Mouse (Mus musculus): ENCODE results near the gene Map3k15. TPM values are rescaled to one million over a fixed set of nuclear protein-coding genes. Genes with fewer than 3 reads are reported as not detected.
A peak's percentile ranks its signal among the peaks of the same experiment; 100 is the strongest.

Map3k15 gene
- polyA plus RNA-seq (2012; ENCODE audit: insufficient read depth, low replicate concordance) = 0.12 TPM in 1 of 2 replicates, not detected in the other

GRCm38 (mm10) chrX:159988002-159988960 lies at the start of gene Map3k15:
Gene Map3k15, plus strand, starts transcription at chrX:159988433.
- TF ChIP-seq FLI1 (IDR thresholded peaks at IDR 0.05; ENCODE audit: low read length) (no peak), GATA1 (IDR thresholded peaks at IDR 0.05; ENCODE audit: borderline replicate concordance, low read length) (no peak)
- H3K4me1 ChIP-seq = no peaks in the 10 kb centered on the region
- H3K4me3 ChIP-seq (replicated peaks) = peak within 1 kb of the TSS; percentile 88
- H3K27me3 ChIP-seq (replicated peaks) = peaks cover 44% of the 10 kb centered on the region
- no peaks in the 10 kb centered on the region for H3K9me3 ChIP-seq
- no peaks in the 10 kb centered on the region for H3K36me3 ChIP-seq (replicated peaks; ENCODE audit: low read length)

GRCm38 (mm10) chrX:159942569-159942968 lies 45.7 kb upstream of the Map3k15 start:
- H3K4me1 ChIP-seq = peaks cover 9% of the 10 kb centered on the region
- no peaks in the 10 kb centered on the region for H3K9me3 ChIP-seq
- TF ChIP-seq FLI1 (IDR thresholded peaks at IDR 0.05; ENCODE audit: low read length) (no peak), GATA1 (IDR thresholded peaks at IDR 0.05; ENCODE audit: borderline replicate concordance, low read length) (no peak)
- H3K27me3 ChIP-seq (replicated peaks) = peaks cover 2% of the 10 kb centered on the region
- H3K36me3 ChIP-seq (replicated peaks; ENCODE audit: low read length) = no peaks in the 10 kb centered on the region
- H3K4me3 ChIP-seq (replicated peaks) = no peak overlapping the region

GRCm38 (mm10) chrX:159943586-159943985 lies 44.6 kb upstream of the Map3k15 start:
- no peak overlapping the region for H3K4me3 ChIP-seq (replicated peaks)
- TF ChIP-seq GATA1 (IDR thresholded peaks at IDR 0.05; ENCODE audit: borderline replicate concordance, low read length) = no peak
- no peak for TF ChIP-seq FLI1 (IDR thresholded peaks at IDR 0.05; ENCODE audit: low read length)
- H3K4me1 ChIP-seq = peaks cover 9% of the 10 kb centered on the region
- H3K36me3 ChIP-seq (replicated peaks; ENCODE audit: low read length) = no peaks in the 10 kb centered on the region
- no peaks in the 10 kb centered on the region for H3K9me3 ChIP-seq
- peaks cover 2% of the 10 kb centered on the region for H3K27me3 ChIP-seq (replicated peaks)

GRCm38 (mm10) chrX:159953546-159954429 lies 34.4 kb upstream of the Map3k15 start:
- no peaks in the 10 kb centered on the region for H3K4me1 ChIP-seq
- H3K4me3 ChIP-seq (replicated peaks) = no peak overlapping the region
- H3K36me3 ChIP-seq (replicated peaks; ENCODE audit: low read length) = no peaks in the 10 kb centered on the region
- H3K9me3 ChIP-seq = no peaks in the 10 kb centered on the region
- peaks cover 20% of the 10 kb centered on the region for H3K27me3 ChIP-seq (replicated peaks)
- TF ChIP-seq FLI1 (IDR thresholded peaks at IDR 0.05; ENCODE audit: low read length) (no peak), GATA1 (IDR thresholded peaks at IDR 0.05; ENCODE audit: borderline replicate concordance, low read length) (no peak)

DNA sequence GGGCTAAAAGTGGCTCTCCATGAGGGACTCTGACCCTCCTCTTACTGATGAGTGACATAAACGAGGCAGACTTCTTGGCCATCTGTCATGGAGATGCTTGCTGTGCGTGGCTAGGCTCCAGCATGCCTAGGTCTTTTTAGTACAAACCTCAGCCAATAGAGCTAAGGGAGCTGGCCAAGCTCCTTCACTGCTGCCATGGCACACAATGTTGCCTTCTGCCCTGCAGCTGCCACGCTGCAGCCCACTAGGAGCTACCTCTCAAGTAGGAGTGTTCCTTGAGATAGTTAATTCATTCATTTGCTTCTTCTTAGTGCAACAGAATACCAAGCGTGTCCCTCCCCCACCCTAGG lies 33.8 kb upstream of the Map3k15 start:
- Histone ChIP-seq H3K4me3 (replicated peaks) (no peak overlapping the region), H3K9me3 (no peaks in the 10 kb centered on the region), H3K27me3 (replicated peaks) (peaks cover 19% of the 10 kb centered on the region), H3K4me1 (no peaks in the 10 kb centered on the region), H3K36me3 (replicated peaks; ENCODE audit: low read length) (no peaks in the 10 kb centered on the region)
- TF ChIP-seq GATA1 (IDR thresholded peaks at IDR 0.05; ENCODE audit: borderline replicate concordance, low read length) (no peak), FLI1 (IDR thresholded peaks at IDR 0.05; ENCODE audit: low read length) (no peak)

GRCm38 (mm10) chrX:159955433-159955832 lies 32.8 kb upstream of the Map3k15 start:
- H3K9me3 ChIP-seq = no peaks in the 10 kb centered on the region
- TF ChIP-seq GATA1 (IDR thresholded peaks at IDR 0.05; ENCODE audit: borderline replicate concordance, low read length) (no peak), FLI1 (IDR thresholded peaks at IDR 0.05; ENCODE audit: low read length) (no peak)
- no peaks in the 10 kb centered on the region for H3K36me3 ChIP-seq (replicated peaks; ENCODE audit: low read length)
- H3K4me1 ChIP-seq = no peaks in the 10 kb centered on the region
- no peak overlapping the region for H3K4me3 ChIP-seq (replicated peaks)
- H3K27me3 ChIP-seq (replicated peaks) = peaks cover 19% of the 10 kb centered on the region

DNA sequence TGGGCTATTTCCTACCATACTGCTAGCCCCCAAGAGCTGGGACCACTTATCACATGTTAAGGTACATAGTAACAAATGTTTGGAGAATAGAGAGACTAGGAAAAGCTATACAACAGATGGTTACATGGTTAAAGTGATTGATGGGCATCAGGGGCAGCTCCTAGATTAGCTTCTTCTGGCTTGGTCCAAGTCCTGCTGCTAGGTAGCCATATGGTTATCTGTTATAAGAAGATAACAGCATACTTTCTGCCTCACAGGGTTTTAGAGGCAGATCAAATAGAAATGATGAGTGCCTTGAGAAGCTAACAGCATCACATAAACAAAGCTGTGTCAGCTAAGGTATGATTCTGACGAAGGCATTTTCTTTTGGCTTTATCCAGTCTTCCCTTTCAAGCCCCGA lies 26.8 kb upstream of the Map3k15 start:
- Histone ChIP-seq H3K4me3 (replicated peaks) (no peak overlapping the region), H3K36me3 (replicated peaks; ENCODE audit: low read length) (peaks cover 4% of the 10 kb centered on the region), H3K4me1 (peaks cover 7% of the 10 kb centered on the region), H3K9me3 (no peaks in the 10 kb centered on the region), H3K27me3 (replicated peaks) (peaks cover 15% of the 10 kb centered on the region)
- no peak for TF ChIP-seq FLI1 (IDR thresholded peaks at IDR 0.05; ENCODE audit: low read length)
- no peak for TF ChIP-seq GATA1 (IDR thresholded peaks at IDR 0.05; ENCODE audit: borderline replicate concordance, low read length)

DNA sequence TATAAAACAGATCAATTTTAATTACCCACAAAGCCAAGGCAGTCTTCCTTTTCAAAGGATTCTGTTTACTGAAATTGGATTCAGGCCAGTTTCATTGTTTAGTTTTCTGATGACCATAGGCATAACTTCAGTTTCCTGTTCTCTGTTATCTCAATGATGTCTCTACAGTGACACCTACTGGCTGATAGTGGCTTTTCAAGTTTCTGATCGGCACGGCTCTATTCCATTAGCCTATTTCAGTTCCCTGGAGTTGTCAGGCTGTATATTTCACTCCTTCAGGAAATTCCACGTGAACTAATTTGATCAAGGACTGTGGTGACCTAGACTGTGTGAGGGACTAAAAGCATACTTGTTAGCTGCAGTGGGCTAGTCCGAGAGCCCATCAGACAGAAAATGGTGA lies 25.0 kb upstream of the Map3k15 start:
- Histone ChIP-seq H3K4me1 (peaks cover 7% of the 10 kb centered on the region), H3K4me3 (replicated peaks) (no peak overlapping the region), H3K36me3 (replicated peaks; ENCODE audit: low read length) (peaks cover 8% of the 10 kb centered on the region), H3K27me3 (replicated peaks) (peaks cover 17% of the 10 kb centered on the region), H3K9me3 (no peaks in the 10 kb centered on the region)
- TF ChIP-seq FLI1 (IDR thresholded peaks at IDR 0.05; ENCODE audit: low read length) (no peak), GATA1 (IDR thresholded peaks at IDR 0.05; ENCODE audit: borderline replicate concordance, low read length) (no peak)

GRCm38 (mm10) chrX:159963925-159964324 lies 24.3 kb upstream of the Map3k15 start:
- Histone ChIP-seq H3K27me3 (replicated peaks) (peaks cover 17% of the 10 kb centered on the region), H3K4me1 (peaks cover 7% of the 10 kb centered on the region), H3K36me3 (replicated peaks; ENCODE audit: low read length) (peaks cover 8% of the 10 kb centered on the region), H3K4me3 (replicated peaks) (no peak overlapping the region), H3K9me3 (no peaks in the 10 kb centered on the region)
- TF ChIP-seq FLI1 (IDR thresholded peaks at IDR 0.05; ENCODE audit: low read length) = no peak
- no peak for TF ChIP-seq GATA1 (IDR thresholded peaks at IDR 0.05; ENCODE audit: borderline replicate concordance, low read length)

Data from megakaryocyte, embryonic 14.5 days (primary cell).